Mouse (Mus musculus): ENCODE measurements around the gene Cdt1.

- TF ChIP-seq TAL1 (IDR thresholded peaks at IDR 0.05; ENCODE audit: low read length) (no peak), GATA1 (IDR thresholded peaks at IDR 0.05; ENCODE audit: low read length) (no peak)
These were observed 44.8 kb upstream of the Cdt1 start for GRCm38 (mm10) chr8:122522796-122523651.

Data from erythroblast, embryonic 14.5 days (primary cell).